Comparison of ENCODE assay signal across 10 mouse cellular contexts in genomic region chr7:37363629-37364175, GRCm38 (mm10).
DNase-seq lines count a peak whose midpoint lies in the region; ATAC-seq and TF ChIP-seq lines count a peak whose summit lies in the region.
"Had no signal": no experiment of that assay in that cellular context is flagged by ENCODE, and none has a peak within 500 bp of the region (broad histone marks: within the 10 kb centered on the region; RNA-seq: fewer than 3 reads in every experiment).

No protein-coding gene starts in this region.

- no peak overlapping the region for H3K9ac ChIP-seq in forebrain, postnatal 0 days
- H3K9ac ChIP-seq in midbrain, postnatal 0 days (replicated peaks; ENCODE audit: low read length, poor library complexity, severe bottlenecking): no peak overlapping the region
- H3K9ac ChIP-seq in limb, embryonic 14.5 days (ENCODE audit: low read depth, low read length, severe bottlenecking): no peak overlapping the region
- no peak overlapping the region for H3K9ac ChIP-seq in liver, postnatal 0 days (replicated peaks)

- TF ChIP-seq POLR2A in limb, embryonic 14.5 days (IDR thresholded peaks at IDR 0.05; ENCODE audit: borderline replicate concordance, extremely low read depth, insufficient read depth, insufficient read length): no peak

- no peak overlapping the region for H3K4me2 ChIP-seq in forebrain, postnatal 0 days (ENCODE audit: low read depth)
- H3K4me2 ChIP-seq in midbrain, postnatal 0 days (ENCODE audit: low read depth, low read length, poor library complexity, severe bottlenecking): no peak overlapping the region
- H3K4me2 ChIP-seq in limb, embryonic 14.5 days (replicated peaks; ENCODE audit: low read depth, low read length, severe bottlenecking): no peak overlapping the region
- H3K4me2 ChIP-seq in liver, postnatal 0 days (ENCODE audit: low read depth, low read length): no peak overlapping the region

- no peak for TF ChIP-seq EP300 in liver, postnatal 0 days (IDR thresholded peaks at IDR 0.05; ENCODE audit: low read depth)

- peaks cover 4% of the 10 kb centered on the region; the same call in 1 of the 2 replicates for H3K27me3 ChIP-seq in forebrain, embryonic 10.5 days (ENCODE audit: poor library complexity, severe bottlenecking)
- H3K27me3 ChIP-seq in forebrain, postnatal 0 days (ENCODE audit: insufficient read depth, low read length): peaks cover 4% of the 10 kb centered on the region; the same call in 1 of the 2 replicates
- H3K27me3 ChIP-seq in midbrain, embryonic 10.5 days (ENCODE audit: low read depth, poor library complexity, severe bottlenecking): peaks cover 13% of the 10 kb centered on the region; the same call in 1 of the 2 replicates
- peaks cover 4% of the 10 kb centered on the region; the same call in 1 of the 2 replicates for H3K27me3 ChIP-seq in midbrain, postnatal 0 days (ENCODE audit: insufficient read depth, low read length)
- no peaks in the 10 kb centered on the region for H3K27me3 ChIP-seq in limb, embryonic 14.5 days (ENCODE audit: control insufficient read depth, insufficient read depth, low read length)
- H3K27me3 ChIP-seq in liver, postnatal 0 days (ENCODE audit: insufficient read depth, low read length): 0 out of 2 replicates have a peak, but pooled peaks cover 9% of the 10 kb centered on the region

- H3K4me3 ChIP-seq in forebrain, embryonic 10.5 days: peak overlapping the region; percentile 25; the same call in 1 of the 2 replicates
- H3K4me3 ChIP-seq in forebrain, postnatal 0 days (ENCODE audit: low read depth, low read length): no peak overlapping the region
- H3K4me3 ChIP-seq in midbrain, embryonic 10.5 days: peak overlapping the region; percentile 29
- H3K4me3 ChIP-seq in midbrain, postnatal 0 days (ENCODE audit: low read depth, low read length): no peak overlapping the region
- H3K4me3 ChIP-seq in limb, embryonic 14.5 days (replicated peaks; ENCODE audit: low read length): no peak overlapping the region
- H3K4me3 ChIP-seq in liver, postnatal 0 days (ENCODE audit: low read depth, low read length): no peak overlapping the region

- no peaks in the 10 kb centered on the region for H3K36me3 ChIP-seq in forebrain, embryonic 10.5 days (replicated peaks)
- no peaks in the 10 kb centered on the region for H3K36me3 ChIP-seq in forebrain, postnatal 0 days (ENCODE audit: insufficient read depth)
- no peaks in the 10 kb centered on the region for H3K36me3 ChIP-seq in midbrain, embryonic 10.5 days
- H3K36me3 ChIP-seq in midbrain, postnatal 0 days (ENCODE audit: insufficient read depth, low read length): no peaks in the 10 kb centered on the region
- no peaks in the 10 kb centered on the region for H3K36me3 ChIP-seq in limb, embryonic 14.5 days (ENCODE audit: control insufficient read depth, insufficient read depth, low read length)
- H3K36me3 ChIP-seq in liver, postnatal 0 days (replicated peaks; ENCODE audit: insufficient read depth, low read length): no peaks in the 10 kb centered on the region

- TF ChIP-seq CTCF in forebrain, postnatal 0 days (IDR thresholded peaks at IDR 0.05; ENCODE audit: low read depth): no peak
- no peak for TF ChIP-seq CTCF in midbrain, postnatal 0 days (IDR thresholded peaks at IDR 0.05)
- TF ChIP-seq CTCF in liver, postnatal 0 days (IDR thresholded peaks at IDR 0.05; ENCODE audit: low read depth): no peak

- peak overlapping the region; percentile 90 for H3K27ac ChIP-seq in forebrain, embryonic 10.5 days
- H3K27ac ChIP-seq in forebrain, postnatal 0 days (ENCODE audit: low read depth, low read length): no peak overlapping the region
- peak overlapping the region; percentile 87 for H3K27ac ChIP-seq in midbrain, embryonic 10.5 days (replicated peaks)
- H3K27ac ChIP-seq in midbrain, postnatal 0 days (ENCODE audit: low read depth, low read length): no peak overlapping the region
- H3K27ac ChIP-seq in limb, embryonic 14.5 days (replicated peaks; ENCODE audit: low read depth, low read length): 0 out of 2 replicates have a peak overlapping the region, but pooled peaks have one; percentile 43
- H3K27ac ChIP-seq in liver, postnatal 0 days (ENCODE audit: low read depth): no peak overlapping the region

- DNase-seq in forebrain, embryonic 10.5 days (ENCODE audit: extremely low spot score, low spot score): peak; percentile 68
- no peak for DNase-seq in forebrain, postnatal 0 days
- peak; percentile 65 for DNase-seq in midbrain, embryonic 10.5 days (ENCODE audit: low spot score)
- DNase-seq in midbrain, postnatal 0 days (ENCODE audit: low spot score): no peak
- DNase-seq in limb, embryonic 14.5 days (ENCODE audit: low spot score): peak; percentile 50
- DNase-seq in urinary bladder, adult 18-20 months (ENCODE audit: low spot score in 2 of 2): no peak
- no peak for DNase-seq in liver, postnatal 0 days
- DNase-seq in ovary, postnatal 10 days (ENCODE audit: low spot score): no peak
- DNase-seq: kidney, adult 18-20 months; left cerebral cortex, postnatal 4 days had no signal

- WGBS in forebrain, embryonic 10.5 days: 8% methylated on average over 10 of the region's 10 CpGs
- WGBS in forebrain, postnatal 0 days: 8% methylated on average over 10 of the region's 10 CpGs
- WGBS in midbrain, embryonic 10.5 days: 7% methylated on average over 10 of the region's 10 CpGs
- WGBS in midbrain, postnatal 0 days: 8% methylated on average over 10 of the region's 10 CpGs
- WGBS in limb, embryonic 14.5 days: 19% methylated on average over 10 of the region's 10 CpGs
- 52% methylated on average over 10 of the region's 10 CpGs for WGBS in liver, postnatal 0 days (ENCODE audit: insufficient replicate concordance)

- H3K9me3 ChIP-seq in forebrain, embryonic 10.5 days: no peaks in the 10 kb centered on the region
- no peaks in the 10 kb centered on the region for H3K9me3 ChIP-seq in forebrain, postnatal 0 days (ENCODE audit: low read length)
- H3K9me3 ChIP-seq in midbrain, embryonic 10.5 days (replicated peaks): no peaks in the 10 kb centered on the region
- no peaks in the 10 kb centered on the region for H3K9me3 ChIP-seq in midbrain, postnatal 0 days (ENCODE audit: low read length)
- no peaks in the 10 kb centered on the region for H3K9me3 ChIP-seq in limb, embryonic 14.5 days (ENCODE audit: control insufficient read depth, low read length)
- no peaks in the 10 kb centered on the region for H3K9me3 ChIP-seq in liver, postnatal 0 days (ENCODE audit: low read length)

- peaks cover 67% of the 10 kb centered on the region for H3K4me1 ChIP-seq in forebrain, embryonic 10.5 days
- 0 out of 2 replicates have a peak, but pooled peaks cover 5% of the 10 kb centered on the region for H3K4me1 ChIP-seq in forebrain, postnatal 0 days (ENCODE audit: insufficient read depth)
- H3K4me1 ChIP-seq in midbrain, embryonic 10.5 days: peaks cover 65% of the 10 kb centered on the region
- H3K4me1 ChIP-seq in midbrain, postnatal 0 days (ENCODE audit: insufficient read depth, low read length): peaks cover 8% of the 10 kb centered on the region; the same call in 1 of the 2 replicates
- peaks cover 29% of the 10 kb centered on the region for H3K4me1 ChIP-seq in limb, embryonic 14.5 days (ENCODE audit: control insufficient read depth, insufficient read depth, low read length)
- H3K4me1 ChIP-seq in liver, postnatal 0 days (ENCODE audit: insufficient read depth): no peaks in the 10 kb centered on the region

- no peak for ATAC-seq in forebrain, postnatal 0 days
- no peak for ATAC-seq in midbrain, postnatal 0 days (ENCODE audit: low FRiP score)
- ATAC-seq in limb, embryonic 14.5 days (ENCODE audit: low FRiP score, low read depth): peak; percentile 39; the same call in 1 of the 2 replicates
- no peak for ATAC-seq in liver, postnatal 0 days

Comparison
In these comparisons a context has a peak if more than half of its experiments do, and no peak if none do; other contexts are left out.
1. DNase-seq: peak in forebrain, embryonic 10.5 days (single experiment), midbrain, embryonic 10.5 days (single experiment) and limb, embryonic 14.5 days (single experiment); none in forebrain, postnatal 0 days (single experiment), midbrain, postnatal 0 days (single experiment), urinary bladder, adult 18-20 months (0 of 2), liver, postnatal 0 days (single experiment) and ovary, postnatal 10 days (single experiment).
2. H3K27ac ChIP-seq: peak in forebrain, embryonic 10.5 days (single experiment), midbrain, embryonic 10.5 days (single experiment) and limb, embryonic 14.5 days (single experiment); none in forebrain, postnatal 0 days (single experiment), midbrain, postnatal 0 days (single experiment) and liver, postnatal 0 days (single experiment).
3. H3K4me3 ChIP-seq: peak in forebrain, embryonic 10.5 days (single experiment) and midbrain, embryonic 10.5 days (single experiment); none in forebrain, postnatal 0 days (single experiment), midbrain, postnatal 0 days (single experiment), limb, embryonic 14.5 days (single experiment) and liver, postnatal 0 days (single experiment).